Mouse (Mus musculus) CH12.LX (cell line): ENCODE data around the gene Klhl3.

Source experiments
- TCF12 ChIP-seq: IDR thresholded peaks from 2 replicates; pipeline ENCODE4 v1.6.1; 2014; ENCODE audit warnings: low read depth, mild to moderate bottlenecking, inconsistent platforms, low read length, improper control_type of control experiment
- USF2 ChIP-seq: conservative IDR thresholded peaks from 2 replicates; pipeline ENCODE4 v1.6.1; 2011; ENCODE audit warnings: low read depth, low read length, improper control_type of control experiment

- TF ChIP-seq TCF12 (no peak), USF2 (no peak)
These were observed 1.2 kb downstream of the Klhl3 start for GRCm38 (mm10) chr13:58112191-58112590.
